Mouse (Mus musculus): ENCODE measurements around the gene Sap30l. TPM values are rescaled to one million over a fixed set of nuclear protein-coding genes. Genes with fewer than 3 reads are reported as not detected.
A peak's percentile ranks its signal among the peaks of the same experiment; 100 is the strongest.

The Sap30l gene
- 11.2 and 12.4 TPM in 2 replicates for polyA plus RNA-seq (2016; fragmentation: Nextera tagmentation; extraction: Ambion mirVana)

DNA sequence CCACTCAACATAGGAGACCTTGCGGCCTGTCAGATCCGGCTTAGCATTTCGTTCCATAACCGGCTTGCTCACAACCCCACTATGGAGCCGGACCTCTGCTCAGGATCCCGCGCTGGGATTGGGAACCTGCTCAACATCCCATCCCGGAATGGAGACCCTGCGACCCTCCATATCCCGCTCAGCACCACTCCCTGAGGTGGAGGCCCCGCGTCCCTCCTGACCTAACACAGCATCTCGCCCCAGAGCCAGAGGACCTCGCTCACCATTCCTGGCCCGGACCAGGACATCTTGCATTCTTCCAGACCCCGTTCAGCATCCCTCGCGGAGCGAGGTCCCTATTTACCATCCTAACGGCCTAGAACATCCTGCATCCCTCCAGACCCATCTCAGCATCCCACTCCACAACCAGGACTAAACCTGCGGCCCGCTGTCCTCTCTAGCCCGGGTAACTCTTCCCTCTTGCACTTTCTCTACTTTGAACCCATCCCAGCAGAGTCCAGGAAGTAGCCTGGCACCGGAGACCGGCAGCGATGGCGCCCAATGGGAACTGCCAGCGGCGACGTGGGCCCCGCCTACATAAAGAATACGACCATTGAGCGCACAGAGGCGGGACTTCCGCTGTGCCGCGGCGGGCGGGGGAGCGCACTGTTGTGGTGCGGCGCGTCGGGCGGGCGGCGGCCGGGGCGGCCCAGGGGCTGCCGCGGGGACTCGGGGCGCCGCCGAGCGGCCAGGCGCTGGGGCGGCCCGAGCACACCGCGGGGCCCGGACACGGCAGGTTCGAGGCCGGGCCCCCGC, at the start of gene Sap30l:
TSS of gene Sap30l (plus strand) at position 667 of the 795 bp plus-strand sequence.
- WGBS = under 1% methylated on average over 64 of the region's 66 CpGs
- peaks cover 2% of the 10 kb centered on the region for H3K36me3 ChIP-seq
- no peaks in the 10 kb centered on the region for H3K27me3 ChIP-seq (ENCODE audit: low read depth, poor library complexity, severe bottlenecking)
- no peaks in the 10 kb centered on the region for H3K9me3 ChIP-seq (replicated peaks)
- H3K27ac ChIP-seq = peak within 1 kb of the TSS; percentile 92
- H3K4me1 ChIP-seq = peaks cover 35% of the 10 kb centered on the region
- H3K4me3 ChIP-seq = peak within 1 kb of the TSS; percentile 95
- DNase-seq (ENCODE audit: low spot score) = peak; percentile 97

DNA sequence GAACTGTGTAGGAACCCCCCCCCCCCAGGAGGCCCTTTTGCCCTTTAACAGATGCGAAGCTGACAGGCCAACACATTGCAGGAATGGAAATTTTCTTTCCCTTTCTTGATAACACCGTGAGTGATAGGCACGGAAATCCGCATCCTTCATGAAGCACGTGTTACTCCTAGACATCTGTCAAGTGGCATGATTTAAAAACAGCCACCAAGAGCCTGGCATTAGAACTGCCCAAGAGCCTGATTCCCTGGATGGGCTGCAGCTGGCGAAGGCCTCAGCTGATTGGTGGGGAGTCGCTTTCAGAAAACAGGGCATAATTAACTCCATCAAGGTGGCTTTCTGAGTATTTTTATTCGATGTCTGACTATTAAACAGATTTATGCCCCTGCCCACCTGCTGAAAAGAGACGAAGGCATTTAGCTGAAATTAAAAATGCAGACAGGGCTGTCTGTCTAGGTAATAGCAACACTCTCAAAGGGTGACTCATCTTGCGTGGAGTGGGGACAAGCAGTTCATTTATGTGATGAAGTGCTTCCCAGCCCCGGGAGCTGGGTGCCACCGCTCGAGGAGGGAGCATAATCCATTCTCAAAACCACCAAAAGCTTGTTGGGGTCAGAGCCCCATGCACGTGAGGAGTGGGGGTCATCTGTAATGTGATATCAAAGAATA, 47.8 kb upstream of the Sap30l start:
- no peaks in the 10 kb centered on the region for H3K36me3 ChIP-seq
- no peak overlapping the region for H3K27ac ChIP-seq
- WGBS = 57% methylated on average over 14 of the region's 14 CpGs
- H3K9me3 ChIP-seq (replicated peaks) = no peaks in the 10 kb centered on the region
- no peak for DNase-seq (ENCODE audit: low spot score)
- no peak overlapping the region for H3K4me3 ChIP-seq
- peaks cover 52% of the 10 kb centered on the region for H3K27me3 ChIP-seq (ENCODE audit: low read depth, poor library complexity, severe bottlenecking)
- H3K4me1 ChIP-seq = peaks cover 55% of the 10 kb centered on the region

DNA sequence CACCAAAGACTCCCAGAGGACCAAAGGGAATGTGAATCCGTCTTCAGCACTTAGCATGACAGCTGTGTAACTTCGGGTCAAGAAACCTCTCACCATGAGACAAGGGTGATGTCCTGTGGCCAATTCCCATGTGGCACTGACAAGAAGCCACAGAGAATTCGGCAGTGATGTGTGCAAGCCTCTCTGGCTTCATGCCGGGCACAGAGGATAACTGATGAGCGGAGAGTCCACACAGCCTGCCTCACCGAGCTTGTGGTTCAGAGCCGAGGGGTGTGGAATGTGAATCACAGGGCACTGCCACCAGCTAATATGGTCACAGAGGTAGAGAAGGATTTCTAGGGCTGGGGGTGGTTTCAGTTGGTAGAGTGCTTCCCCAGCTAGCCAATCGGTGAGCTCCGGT, 42.8 kb upstream of the Sap30l start:
- peaks cover 48% of the 10 kb centered on the region for H3K27me3 ChIP-seq (ENCODE audit: low read depth, poor library complexity, severe bottlenecking)
- H3K4me3 ChIP-seq = no peak overlapping the region
- no peak overlapping the region for H3K27ac ChIP-seq
- peaks cover 11% of the 10 kb centered on the region for H3K36me3 ChIP-seq
- 80% methylated on average over 9 of the region's 9 CpGs for WGBS
- no peak for DNase-seq (ENCODE audit: low spot score)
- H3K9me3 ChIP-seq (replicated peaks) = no peaks in the 10 kb centered on the region
- peaks cover 37% of the 10 kb centered on the region for H3K4me1 ChIP-seq

DNA sequence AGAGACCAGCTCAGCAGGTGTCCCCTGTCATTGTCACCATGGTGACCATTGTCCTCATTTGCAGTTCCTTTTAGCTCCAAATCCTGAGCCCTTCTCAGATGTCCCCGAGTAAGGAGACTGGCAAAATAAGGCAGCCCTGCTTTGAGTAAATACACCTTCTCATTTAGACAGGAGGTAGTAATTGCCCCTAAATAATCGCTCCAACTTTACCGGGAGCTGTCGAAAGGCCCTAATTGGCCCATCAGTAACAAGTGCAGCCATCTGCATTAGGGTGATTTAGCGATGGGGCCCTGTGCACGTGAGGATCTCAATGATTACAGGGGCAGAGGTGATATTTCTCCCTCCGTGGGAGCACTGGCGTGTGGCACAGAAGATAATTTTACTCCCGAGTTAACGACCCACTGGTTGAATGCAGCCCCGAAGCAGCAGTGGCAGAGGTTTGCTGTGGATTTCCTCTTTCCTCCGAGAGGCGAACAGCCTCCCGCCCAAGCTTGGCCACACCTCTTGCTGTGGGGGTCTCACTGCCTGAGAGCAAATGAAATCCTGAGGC, 40.9 kb upstream of the Sap30l start:
- Histone ChIP-seq H3K36me3 (peaks cover 15% of the 10 kb centered on the region), H3K27ac (peak overlapping the region; percentile 50), H3K4me3 (0 out of 2 replicates have a peak overlapping the region, but pooled peaks have one; percentile 0), H3K9me3 (replicated peaks) (no peaks in the 10 kb centered on the region), H3K4me1 (peaks cover 24% of the 10 kb centered on the region), H3K27me3 (ENCODE audit: low read depth, poor library complexity, severe bottlenecking) (peaks cover 43% of the 10 kb centered on the region)
- peak; percentile 78 for DNase-seq (ENCODE audit: low spot score)
- 6% methylated on average over 14 of the region's 14 CpGs for WGBS

DNA sequence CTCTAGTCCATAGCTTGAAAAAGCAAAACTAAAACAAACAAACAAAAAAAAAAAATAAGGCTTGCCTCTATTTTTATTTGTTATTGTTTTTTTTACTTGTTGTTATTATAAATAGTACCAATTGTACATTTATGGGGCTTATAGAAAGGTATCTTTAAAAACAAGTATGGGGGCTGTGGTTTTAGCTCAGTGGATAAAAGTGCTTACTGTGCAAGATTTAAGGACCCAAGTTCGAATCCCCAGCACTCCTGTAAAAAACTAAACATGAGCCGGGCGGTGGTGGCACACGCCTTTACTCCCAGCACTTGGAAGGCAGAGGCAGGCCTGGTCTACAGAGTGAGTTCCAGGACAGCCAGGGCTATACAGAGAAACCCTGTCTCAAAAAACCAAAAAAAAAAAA, 40.1 kb upstream of the Sap30l start:
- peaks cover 37% of the 10 kb centered on the region for H3K27me3 ChIP-seq (ENCODE audit: low read depth, poor library complexity, severe bottlenecking)
- 92% methylated on average over 4 of the region's 4 CpGs for WGBS
- no peak overlapping the region for H3K4me3 ChIP-seq
- no peak for DNase-seq (ENCODE audit: low spot score)
- peaks cover 31% of the 10 kb centered on the region for H3K4me1 ChIP-seq
- H3K27ac ChIP-seq = no peak overlapping the region
- no peaks in the 10 kb centered on the region for H3K9me3 ChIP-seq (replicated peaks)
- H3K36me3 ChIP-seq = peaks cover 15% of the 10 kb centered on the region

DNA sequence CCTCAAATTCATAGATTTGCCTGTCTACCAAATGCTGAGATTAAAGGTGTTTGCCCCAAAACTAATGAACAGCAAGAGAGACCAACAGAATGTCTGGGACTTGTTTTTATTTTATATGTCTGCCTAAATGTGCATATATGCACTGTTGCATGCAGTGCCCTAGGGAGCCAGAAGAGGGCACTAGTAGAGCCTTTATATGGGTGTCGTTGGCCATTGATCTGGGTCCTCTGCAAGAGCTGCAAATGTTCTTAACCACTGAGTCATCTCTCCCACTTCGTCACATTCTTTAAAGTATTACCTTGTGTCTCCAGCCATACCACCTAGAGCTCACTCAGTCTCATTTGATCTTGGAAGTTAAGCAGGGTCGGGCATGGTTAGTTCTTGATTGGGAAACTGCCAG, 37.3 kb upstream of the Sap30l start:
- H3K4me1 ChIP-seq = peaks cover 55% of the 10 kb centered on the region

DNA sequence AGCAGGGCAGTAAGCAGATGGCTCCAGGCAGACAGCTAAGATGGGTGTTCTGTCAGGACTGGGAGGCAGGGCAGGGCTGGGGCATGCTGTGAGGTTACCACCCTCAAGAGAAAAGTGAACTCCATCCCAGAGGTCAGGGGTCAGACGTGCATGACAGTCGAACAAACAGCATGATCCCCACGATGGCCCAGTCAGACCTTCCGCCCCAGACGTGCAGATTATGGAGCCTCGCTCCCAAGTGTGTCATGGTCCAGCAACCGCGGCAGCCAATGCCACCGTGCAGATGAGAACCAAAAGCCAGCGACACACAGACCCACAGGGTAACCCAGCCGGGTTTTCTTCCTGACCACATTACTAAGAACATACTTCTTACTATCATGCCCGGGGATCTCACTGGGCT, 34.8 kb upstream of the Sap30l start:
- DNase-seq (ENCODE audit: low spot score) = no peak
- Histone ChIP-seq H3K4me1 (peaks cover 44% of the 10 kb centered on the region), H3K36me3 (peaks cover 28% of the 10 kb centered on the region), H3K9me3 (replicated peaks) (no peaks in the 10 kb centered on the region), H3K27me3 (ENCODE audit: low read depth, poor library complexity, severe bottlenecking) (peaks cover 36% of the 10 kb centered on the region), H3K27ac (0 out of 2 replicates have a peak overlapping the region, but pooled peaks have one; percentile 36), H3K4me3 (no peak overlapping the region)
- WGBS = 62% methylated on average over 12 of the region's 12 CpGs

More for the DNA sequence above, 37.3 kb upstream of the Sap30l start:
- Histone ChIP-seq H3K4me3 (no peak overlapping the region), H3K27me3 (ENCODE audit: low read depth, poor library complexity, severe bottlenecking) (0 out of 2 replicates have a peak, but pooled peaks cover 16% of the 10 kb centered on the region), H3K36me3 (peaks cover 15% of the 10 kb centered on the region), H3K27ac (no peak overlapping the region), H3K9me3 (replicated peaks) (no peaks in the 10 kb centered on the region)
- DNase-seq (ENCODE audit: low spot score) = no peak
- 90% methylated on average over 3 of the region's 3 CpGs for WGBS

DNA sequence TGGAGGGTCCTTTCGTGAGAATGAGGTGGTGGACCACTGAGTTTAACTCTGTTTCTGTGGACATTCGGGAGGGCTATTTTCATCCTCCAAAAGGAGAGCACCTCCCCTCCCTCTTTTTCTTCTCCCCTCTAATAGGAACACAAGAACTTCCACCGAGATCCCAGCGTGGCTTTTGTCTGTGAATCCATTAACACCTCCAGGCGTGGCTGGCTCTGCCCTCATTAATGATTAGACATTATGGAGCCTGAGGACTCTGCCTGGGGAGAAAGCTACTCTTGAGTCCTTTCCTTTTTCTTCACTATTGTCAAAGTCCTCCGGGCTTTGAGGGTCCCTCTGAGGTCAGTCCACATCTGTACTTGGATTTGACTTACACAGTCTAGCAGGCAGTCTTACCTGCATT, 34.3 kb upstream of the Sap30l start:
- peaks cover 31% of the 10 kb centered on the region for H3K36me3 ChIP-seq

DNA sequence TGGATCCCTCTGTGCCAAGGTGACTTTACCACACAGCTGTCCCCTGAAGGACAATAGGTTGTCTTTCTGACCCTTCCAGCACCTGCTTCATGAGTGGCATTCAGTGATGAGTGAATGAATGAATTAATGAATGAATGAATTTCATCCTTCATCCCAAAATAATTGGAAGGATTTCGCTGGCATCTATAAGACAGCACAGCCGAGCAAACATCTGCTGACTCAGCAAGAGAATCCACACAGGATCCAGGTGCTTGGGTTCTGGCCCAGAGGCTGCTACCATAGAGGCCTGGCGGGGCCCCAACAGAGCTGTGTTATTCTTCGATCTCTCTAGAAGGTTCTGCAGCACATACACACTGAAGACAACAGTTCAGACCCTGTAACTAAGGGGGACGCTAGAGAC, 30.7 kb upstream of the Sap30l start:
- DNase-seq (ENCODE audit: low spot score) = no peak
- Histone ChIP-seq H3K4me3 (no peak overlapping the region), H3K27ac (no peak overlapping the region), H3K36me3 (peaks cover 16% of the 10 kb centered on the region), H3K9me3 (replicated peaks) (no peaks in the 10 kb centered on the region), H3K27me3 (ENCODE audit: low read depth, poor library complexity, severe bottlenecking) (peaks cover 50% of the 10 kb centered on the region), H3K4me1 (peaks cover 67% of the 10 kb centered on the region)
- 91% methylated on average over 5 of the region's 5 CpGs for WGBS

More for the DNA sequence above, 34.3 kb upstream of the Sap30l start:
- no peak overlapping the region for H3K4me3 ChIP-seq
- H3K27me3 ChIP-seq (ENCODE audit: low read depth, poor library complexity, severe bottlenecking) = peaks cover 42% of the 10 kb centered on the region
- no peaks in the 10 kb centered on the region for H3K9me3 ChIP-seq (replicated peaks)
- H3K27ac ChIP-seq = 0 out of 2 replicates have a peak overlapping the region, but pooled peaks have one; percentile 36
- no peak for DNase-seq (ENCODE audit: low spot score)
- 47% methylated on average over 6 of the region's 6 CpGs for WGBS
- H3K4me1 ChIP-seq = peaks cover 44% of the 10 kb centered on the region

DNA sequence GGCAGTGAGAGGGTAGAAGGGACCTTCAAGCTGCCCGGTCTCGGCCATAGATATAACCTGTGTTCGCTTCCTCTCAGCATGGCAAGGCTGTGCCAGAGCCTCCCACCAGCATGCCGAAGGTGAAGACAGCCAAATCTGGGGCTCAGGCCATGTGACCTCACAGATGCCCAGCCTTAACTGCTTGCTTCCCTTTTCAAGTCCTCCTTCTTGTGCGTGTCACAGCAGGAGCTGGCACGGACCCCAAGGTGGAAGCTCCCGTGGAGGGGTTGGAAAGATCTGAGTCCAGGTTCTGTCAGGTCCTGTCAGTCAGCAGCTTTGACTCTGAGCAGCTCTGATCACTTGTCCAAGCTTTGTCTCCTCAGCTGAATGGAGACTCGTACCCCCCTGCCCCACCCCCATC, 29.8 kb upstream of the Sap30l start:
- H3K9me3 ChIP-seq (replicated peaks) = no peaks in the 10 kb centered on the region
- peaks cover 62% of the 10 kb centered on the region for H3K4me1 ChIP-seq
- DNase-seq (ENCODE audit: low spot score) = no peak
- peaks cover 16% of the 10 kb centered on the region for H3K36me3 ChIP-seq
- WGBS = 95% methylated on average over 8 of the region's 8 CpGs
- H3K4me3 ChIP-seq = no peak overlapping the region
- no peak overlapping the region for H3K27ac ChIP-seq
- H3K27me3 ChIP-seq (ENCODE audit: low read depth, poor library complexity, severe bottlenecking) = peaks cover 59% of the 10 kb centered on the region

DNA sequence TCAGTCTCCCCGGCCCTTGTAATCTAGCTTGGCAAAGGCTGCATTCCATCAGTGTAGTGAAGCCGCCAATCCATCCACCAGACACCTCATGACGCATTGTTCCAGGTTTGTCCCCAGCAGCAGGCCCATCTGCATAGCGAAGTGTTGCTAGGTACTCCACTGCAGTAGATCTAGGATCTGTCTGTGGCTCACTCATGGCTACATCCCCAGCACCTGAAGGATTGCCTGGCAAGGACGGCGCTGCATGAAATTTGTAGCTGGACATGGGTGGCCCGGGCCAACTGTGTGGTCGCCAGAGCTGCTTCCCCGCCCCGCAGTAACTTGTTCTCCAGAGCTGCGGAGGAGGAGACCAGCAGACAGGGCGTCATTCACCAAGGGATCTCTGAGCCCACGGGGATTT, 28.0 kb upstream of the Sap30l start:
- 21% methylated on average over 13 of the region's 13 CpGs for WGBS
- Histone ChIP-seq H3K36me3 (peaks cover 16% of the 10 kb centered on the region), H3K27ac (peak overlapping the region; percentile 59), H3K27me3 (ENCODE audit: low read depth, poor library complexity, severe bottlenecking) (peaks cover 69% of the 10 kb centered on the region), H3K4me1 (peaks cover 58% of the 10 kb centered on the region), H3K9me3 (replicated peaks) (no peaks in the 10 kb centered on the region), H3K4me3 (peak overlapping the region; percentile 14; the same call in 1 of the 2 replicates)
- peak; percentile 56 for DNase-seq (ENCODE audit: low spot score)

DNA sequence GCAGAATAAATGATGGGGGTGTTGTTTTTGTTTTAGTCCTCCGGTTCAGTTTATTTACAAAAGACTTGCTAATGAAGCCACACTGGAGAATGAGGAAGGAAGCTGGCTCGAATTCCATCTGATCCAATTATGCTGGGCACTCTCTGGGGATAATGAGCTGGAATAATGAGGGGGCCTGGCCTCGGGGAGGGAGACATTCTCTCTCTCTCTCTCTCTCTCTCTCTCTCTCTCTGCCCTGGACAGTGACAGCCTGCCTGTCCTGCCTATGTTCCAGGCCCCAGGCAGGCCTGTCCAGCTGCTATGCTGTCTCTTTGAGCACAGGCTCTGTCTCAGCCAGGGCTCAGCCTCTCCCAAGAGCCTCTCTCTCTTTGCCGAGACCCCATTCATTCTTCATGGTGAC, 27.5 kb upstream of the Sap30l start:
- Histone ChIP-seq H3K4me3 (peak overlapping the region; percentile 14; the same call in 1 of the 2 replicates), H3K27ac (peak overlapping the region; percentile 59), H3K9me3 (replicated peaks) (no peaks in the 10 kb centered on the region), H3K27me3 (ENCODE audit: low read depth, poor library complexity, severe bottlenecking) (peaks cover 65% of the 10 kb centered on the region), H3K4me1 (peaks cover 58% of the 10 kb centered on the region), H3K36me3 (peaks cover 16% of the 10 kb centered on the region)
- 11% methylated on average over 4 of the region's 4 CpGs for WGBS
- no peak for DNase-seq (ENCODE audit: low spot score)

DNA sequence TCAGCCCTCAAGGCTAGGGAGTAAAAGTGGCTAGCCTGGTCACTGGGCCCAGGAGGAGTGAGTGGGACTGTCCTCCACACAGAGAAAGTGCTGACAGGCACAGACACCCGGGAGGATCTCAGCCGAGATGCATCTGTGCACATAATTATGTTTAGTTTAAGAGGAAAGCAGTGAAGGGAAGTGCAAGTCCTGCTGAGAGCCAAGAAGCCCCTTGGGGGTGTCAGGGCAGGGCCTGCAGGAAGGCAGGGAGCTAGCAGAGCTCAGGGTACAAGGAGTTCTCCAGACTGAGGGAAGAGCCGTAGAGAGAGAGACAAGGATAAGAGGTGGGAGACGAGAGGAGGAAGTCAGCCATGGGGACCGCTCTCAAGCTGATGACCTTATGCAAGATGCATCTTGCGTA, 25.6 kb upstream of the Sap30l start:
- DNase-seq (ENCODE audit: low spot score) = no peak
- WGBS = 75% methylated on average over 6 of the region's 6 CpGs
- peaks cover 52% of the 10 kb centered on the region for H3K27me3 ChIP-seq (ENCODE audit: low read depth, poor library complexity, severe bottlenecking)

More for the DNA sequence above, 25.6 kb upstream of the Sap30l start:
- Histone ChIP-seq H3K27ac (no peak overlapping the region; the same call in 1 of the 2 replicates), H3K36me3 (peaks cover 11% of the 10 kb centered on the region), H3K4me1 (peaks cover 67% of the 10 kb centered on the region), H3K4me3 (no peak overlapping the region), H3K9me3 (replicated peaks) (no peaks in the 10 kb centered on the region)
